Mouse (Mus musculus): ENCODE data around the gene Ntrk3.

Ntrk3 gene

GRCm38 (mm10) chr7:78619818-78620577 lies 117.8 kb downstream of the Ntrk3 start:
- DNase-seq: no peak

DNA sequence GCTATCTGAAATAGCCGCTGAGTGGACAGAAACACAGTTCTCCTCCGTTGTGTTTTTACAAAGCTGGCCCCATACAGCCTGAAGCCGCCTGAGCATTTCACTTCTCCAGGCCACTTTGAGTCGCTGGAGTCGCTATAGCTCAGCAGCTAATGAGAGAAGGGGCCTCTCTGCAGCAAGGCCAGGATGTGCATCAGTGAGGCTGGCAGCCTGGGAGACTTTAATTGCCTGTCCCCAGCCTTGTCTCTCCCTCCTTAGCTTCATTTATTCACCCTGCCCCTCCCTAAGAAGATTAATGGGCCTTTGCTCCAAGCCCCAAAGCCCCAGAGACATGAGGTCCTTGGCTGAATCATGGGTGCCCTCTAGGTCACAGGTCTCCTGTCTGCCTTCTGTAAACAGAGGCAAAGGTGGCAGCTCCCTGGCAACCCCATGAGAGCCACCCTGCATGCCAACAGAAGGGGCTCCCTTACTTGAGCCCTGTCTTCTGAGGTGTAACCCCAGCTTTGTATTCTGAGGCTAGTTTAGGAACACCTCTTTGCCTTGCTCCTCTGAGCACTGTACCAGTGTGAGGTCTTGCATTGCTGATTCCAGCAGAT lies 132.2 kb downstream of the Ntrk3 start:
- DNase-seq: no peak

- no peak for DNase-seq
Observed at GRCm38 (mm10) chr7:78603922-78604321, 133.9 kb downstream of the Ntrk3 start.

DNA sequence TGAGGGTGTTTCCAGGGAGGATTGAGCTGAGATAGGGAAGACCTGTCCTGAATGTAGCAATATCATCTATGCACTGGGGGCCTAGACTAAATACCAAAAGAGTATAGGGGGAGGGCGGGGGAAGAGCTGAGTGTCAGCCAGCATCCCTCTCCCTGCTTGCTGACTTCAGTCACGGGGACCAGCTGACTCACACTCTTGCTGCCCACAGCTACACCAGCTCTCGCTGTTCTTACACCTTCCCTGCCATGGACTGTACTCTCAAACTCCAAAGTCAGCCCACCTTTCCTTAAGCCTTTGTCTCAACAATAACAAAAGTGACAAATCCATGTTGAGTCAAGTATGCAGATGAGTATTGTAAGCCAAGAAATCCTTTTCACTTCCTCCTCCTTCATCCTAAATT lies 136.0 kb downstream of the Ntrk3 start:
- no peak for DNase-seq

DNA sequence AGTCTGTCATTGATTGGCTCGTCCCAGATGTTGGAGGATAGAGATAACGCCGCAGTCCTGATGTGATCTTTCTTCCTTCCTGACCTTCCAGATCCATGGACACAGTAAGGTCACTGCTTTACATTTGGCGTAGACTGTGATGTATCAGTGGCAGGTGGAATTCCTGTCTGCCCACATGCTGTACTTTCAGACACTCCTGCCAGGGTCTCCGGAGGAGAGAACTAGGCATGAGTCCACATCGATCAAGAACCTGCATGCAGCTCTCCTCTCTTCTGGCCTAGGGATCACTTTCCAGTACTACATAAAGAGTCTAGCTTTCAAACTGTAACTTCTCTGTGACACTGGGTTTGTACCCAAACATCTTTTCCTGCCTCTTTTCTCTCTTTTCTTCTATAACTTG lies 136.9 kb downstream of the Ntrk3 start:
- DNase-seq: no peak

DNA sequence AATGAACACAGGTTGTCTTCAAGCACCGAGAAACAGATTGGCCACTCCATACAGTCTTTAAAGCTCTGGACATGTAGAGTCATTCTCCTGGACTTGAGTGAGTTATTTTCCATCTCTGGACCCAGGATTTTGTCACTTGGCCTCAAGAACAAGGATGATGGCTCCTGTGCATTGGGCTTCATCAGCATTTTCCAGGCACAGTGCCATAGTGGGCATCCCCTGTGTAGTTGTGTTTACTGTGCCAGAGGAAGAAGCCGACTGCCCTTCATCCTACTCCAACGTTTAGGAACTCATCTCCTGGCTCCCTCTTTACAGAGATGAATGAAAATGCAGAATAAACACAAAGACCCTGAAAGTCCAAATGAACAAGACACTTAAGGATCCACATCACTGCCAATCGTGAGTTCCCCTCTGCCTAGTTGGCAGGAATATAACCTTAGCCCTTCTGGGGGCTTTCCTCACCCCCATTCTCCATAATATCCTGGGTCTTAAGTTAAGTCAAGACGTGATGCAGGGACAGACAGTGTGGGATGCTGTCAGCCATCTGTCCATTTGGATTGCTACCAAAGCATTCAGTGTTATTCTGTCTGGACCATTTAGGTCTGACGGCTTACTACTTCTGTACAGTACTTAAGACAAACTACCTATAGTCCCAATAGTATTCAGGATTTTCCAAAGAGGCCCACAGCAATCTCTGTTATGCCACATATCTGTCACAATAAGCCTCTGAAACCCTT lies 137.7 kb downstream of the Ntrk3 start:
- no peak for DNase-seq

- DNase-seq: peak; percentile 71
Observed at GRCm38 (mm10) chr7:78598147-78598546, 139.7 kb downstream of the Ntrk3 start.

GRCm38 (mm10) chr7:78597251-78598129 lies 140.3 kb downstream of the Ntrk3 start:
- DNase-seq: peak; percentile 62

- peak; percentile 19 for DNase-seq
Observed at GRCm38 (mm10) chr7:78596556-78596955, 141.3 kb downstream of the Ntrk3 start.

GRCm38 (mm10) chr7:78595895-78596294 lies 141.9 kb downstream of the Ntrk3 start:
- peak; percentile 82 for DNase-seq

GRCm38 (mm10) chr7:78592948-78593347 lies 144.9 kb downstream of the Ntrk3 start:
- no peak for DNase-seq

DNA sequence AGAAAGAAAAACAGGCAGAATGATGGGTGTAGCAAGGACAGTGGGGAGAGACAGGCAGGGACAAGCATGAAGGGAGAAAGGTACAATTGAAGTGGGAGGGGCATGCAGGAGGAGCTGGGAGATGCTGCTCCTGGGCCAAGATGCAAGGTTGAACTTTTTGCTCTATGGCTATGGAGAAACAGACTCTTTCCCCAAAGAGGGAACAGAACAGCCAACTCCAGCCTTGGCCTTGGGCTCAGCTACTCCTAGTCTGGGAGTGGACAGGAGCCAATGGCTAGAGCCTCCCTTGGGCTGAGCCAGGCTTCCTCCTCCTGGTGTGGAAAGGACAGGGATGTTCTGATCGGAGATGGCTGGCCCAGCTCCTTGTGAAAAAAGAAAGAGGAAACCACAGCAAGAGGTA lies 145.6 kb downstream of the Ntrk3 start:
- DNase-seq: no peak

DNA sequence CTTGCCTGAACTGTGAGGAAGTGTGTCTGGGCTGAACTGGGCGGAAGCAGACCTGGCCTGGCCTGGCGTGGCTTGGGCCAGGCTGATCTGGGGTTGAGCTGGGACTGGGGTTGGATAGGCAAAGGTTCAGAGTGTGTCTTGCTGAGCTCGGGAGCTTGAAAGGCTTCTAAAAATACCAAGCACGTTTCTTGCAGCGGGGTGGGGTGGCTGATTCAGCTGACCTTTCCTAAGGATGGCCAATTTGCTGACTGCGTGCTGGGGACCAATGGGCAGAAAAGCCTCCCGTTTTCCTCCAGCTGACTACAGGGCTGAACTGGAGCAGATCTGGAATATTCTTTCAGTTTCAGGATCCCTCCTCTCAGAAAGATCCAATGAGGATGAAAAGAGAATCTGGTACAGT lies 148.0 kb downstream of the Ntrk3 start:
- no peak for DNase-seq

- no peak for DNase-seq
Observed at GRCm38 (mm10) chr7:78586800-78587199, 151.0 kb downstream of the Ntrk3 start.

- no peak for DNase-seq
Observed at GRCm38 (mm10) chr7:78585960-78586359, 151.9 kb downstream of the Ntrk3 start.

DNA sequence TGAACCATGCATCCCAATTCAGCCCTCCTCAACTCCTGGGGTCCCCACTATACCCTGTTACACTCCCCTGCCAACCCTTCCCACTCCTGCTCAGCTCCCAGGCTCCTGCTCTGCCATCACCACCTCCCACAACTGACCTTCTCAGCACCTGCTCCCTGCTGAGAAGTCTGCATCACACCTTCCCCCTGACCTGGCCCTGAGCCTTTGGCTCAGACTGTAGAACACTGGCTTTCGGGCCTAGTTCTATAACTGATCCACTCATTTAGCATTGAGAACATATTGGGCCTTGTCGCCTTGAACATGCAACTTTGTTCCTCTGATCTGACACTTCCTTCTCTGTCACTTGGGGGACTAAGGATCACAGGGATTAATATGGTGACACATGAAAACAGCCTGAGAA lies 152.9 kb downstream of the Ntrk3 start:
- DNase-seq: no peak

- DNase-seq: peak; percentile 33
Observed at GRCm38 (mm10) chr7:78584499-78584898, 153.3 kb downstream of the Ntrk3 start.

GRCm38 (mm10) chr7:78583678-78584077 lies 154.1 kb downstream of the Ntrk3 start:
- DNase-seq: no peak

DNA sequence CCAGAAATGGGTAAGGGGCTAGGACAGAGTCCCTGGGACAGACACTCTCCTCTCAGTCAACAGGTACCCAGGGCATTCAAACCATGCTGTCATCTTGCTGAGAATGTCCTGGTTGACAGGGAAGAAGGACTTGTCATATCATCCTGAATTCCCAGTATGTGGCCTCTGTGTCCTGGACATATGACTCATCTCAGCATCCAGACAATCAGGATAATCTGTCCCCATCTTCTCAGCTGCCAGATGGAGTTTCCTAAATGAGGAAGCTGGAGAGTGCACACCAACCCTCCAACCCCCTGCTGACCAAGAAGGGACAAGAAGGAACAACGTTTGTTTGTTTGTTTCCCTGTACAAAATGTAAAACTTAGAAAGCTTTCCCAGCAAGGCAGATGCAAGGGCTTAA lies 156.5 kb downstream of the Ntrk3 start:
- DNase-seq: no peak

- peak; percentile 67 for DNase-seq
Observed at GRCm38 (mm10) chr7:78579461-78580234, 158.2 kb downstream of the Ntrk3 start.

DNA sequence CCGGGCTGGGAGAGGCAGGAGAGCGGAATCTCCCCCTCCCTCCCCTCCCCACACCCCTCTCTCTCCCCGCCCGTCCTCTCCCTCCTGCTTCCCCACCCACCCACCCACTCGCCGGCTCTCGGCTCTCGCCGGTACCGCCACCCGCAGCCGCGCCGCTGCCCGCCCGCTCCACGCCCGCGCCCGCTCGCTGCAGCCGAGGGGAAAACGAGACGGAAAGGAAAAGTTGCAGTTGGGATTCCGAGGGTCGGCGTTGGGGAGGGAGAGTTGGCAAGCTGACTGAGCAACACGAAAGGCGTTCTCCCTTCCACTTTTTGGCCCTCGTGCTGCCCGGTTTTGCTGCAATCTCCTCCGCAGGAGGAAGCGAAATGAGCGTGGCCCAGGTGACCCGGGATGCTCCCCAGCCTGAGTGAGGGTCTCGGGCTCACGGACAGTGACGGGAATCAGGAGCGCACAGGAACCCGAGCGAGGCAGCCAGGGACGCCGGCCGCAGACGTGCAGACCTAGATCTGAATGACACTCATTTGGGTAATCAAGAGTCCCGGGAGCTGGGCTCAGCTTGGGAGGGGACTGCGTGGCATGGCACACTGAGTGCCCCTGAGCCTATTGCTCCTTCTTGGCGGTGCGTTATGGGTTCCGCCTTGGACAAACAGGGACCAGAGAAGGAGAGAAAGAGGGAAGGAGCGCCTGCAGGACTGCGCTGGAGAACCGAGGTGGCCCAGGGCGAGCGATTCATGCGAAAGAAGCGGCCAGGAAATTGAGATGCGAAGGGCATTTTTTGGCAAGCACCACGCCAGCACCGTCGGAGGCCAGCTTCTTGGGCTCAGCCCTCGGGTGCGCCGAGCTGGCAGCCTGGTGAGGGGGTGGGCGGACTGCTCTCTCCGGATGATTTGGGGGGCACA lies 159.1 kb downstream of the Ntrk3 start:
- DNase-seq: peak; percentile 48

Data from thymus, postnatal 14 days (tissue).